15 mouse cellular contexts compared by ENCODE assay signal in the genomic region with DNA sequence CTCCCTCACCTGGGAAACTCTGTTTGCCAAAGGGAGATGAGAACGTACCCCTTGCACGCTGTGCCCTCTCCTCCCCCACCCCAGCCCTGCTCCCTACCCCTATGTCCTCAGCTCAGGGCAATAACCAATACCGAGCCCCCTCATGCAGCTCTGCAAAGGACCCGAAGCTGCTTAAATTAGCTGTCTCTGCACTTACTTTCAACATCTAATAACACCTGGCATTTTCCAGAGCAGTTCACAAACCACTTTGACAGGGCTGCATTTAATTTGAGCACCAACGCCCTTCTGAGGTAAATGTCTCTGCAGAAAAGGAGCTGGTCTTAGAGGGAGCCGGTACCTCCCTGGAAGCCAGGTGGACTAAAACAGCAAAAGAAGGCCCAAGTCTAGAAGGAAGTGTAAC. TPM values are rescaled to one million over a fixed set of nuclear protein-coding genes. Genes with fewer than 3 reads are reported as not detected.
DNase-seq lines count a peak whose midpoint lies in the region; ATAC-seq and TF ChIP-seq lines count a peak whose summit lies in the region.
"Had no signal": no experiment of that assay in that cellular context is flagged by ENCODE, and none has a peak within 500 bp of the region (broad histone marks: within the 10 kb centered on the region; RNA-seq: fewer than 3 reads in every experiment).

No protein-coding gene starts in this region.

- H3K9ac ChIP-seq in heart, embryonic 16.5 days (ENCODE audit: low read length): no peak overlapping the region
- H3K9ac ChIP-seq: heart, embryonic 15.5 days; kidney, embryonic 15.5 days; midbrain, embryonic 15.5 days had no signal

- H3K27ac ChIP-seq in heart, embryonic 16.5 days (ENCODE audit: low read length): peak overlapping the region; percentile 1; the same call in 1 of the 2 replicates
- no peak overlapping the region for H3K27ac ChIP-seq in testis, adult 2 months (ENCODE audit: control insufficient read depth, insufficient read depth, low read depth, low read length)
- peak overlapping the region; percentile 73; the same call in 1 of the 2 replicates for H3K27ac ChIP-seq in small intestine, adult 2 months (ENCODE audit: insufficient read depth, low read depth, low read length)
- H3K27ac ChIP-seq: kidney, embryonic 15.5 days; midbrain, embryonic 15.5 days had no signal

- TF ChIP-seq CTCF in testis, adult 2 months (IDR thresholded peaks at IDR 0.05; ENCODE audit: control insufficient read depth, insufficient read depth, insufficient replicate concordance, low read depth, low read length): no peak
- no peak for TF ChIP-seq CTCF in small intestine, adult 2 months (IDR thresholded peaks at IDR 0.05; ENCODE audit: extremely low read depth, insufficient read length, insufficient replicate concordance, low read depth, low read length)

- H3K36me3 ChIP-seq in heart, embryonic 16.5 days (ENCODE audit: control insufficient read depth, insufficient read depth): no peaks in the 10 kb centered on the region
- H3K36me3 ChIP-seq in testis, adult 2 months (ENCODE audit: control insufficient read depth, insufficient read depth, low read length): no peaks in the 10 kb centered on the region
- H3K36me3 ChIP-seq in small intestine, adult 2 months (ENCODE audit: control insufficient read depth, insufficient read depth, low read length): no peaks in the 10 kb centered on the region
- H3K36me3 ChIP-seq: heart, embryonic 15.5 days; kidney, embryonic 15.5 days; midbrain, embryonic 15.5 days had no signal

- TF ChIP-seq POLR2A in testis, adult 2 months (IDR thresholded peaks at IDR 0.05; ENCODE audit: control insufficient read depth, low read depth, low read length): no peak
- TF ChIP-seq POLR2A in small intestine, adult 2 months (IDR thresholded peaks at IDR 0.05; ENCODE audit: low read depth, low read length): no peak

- H3K4me1 ChIP-seq in heart, embryonic 16.5 days (ENCODE audit: control insufficient read depth, insufficient read depth, low read length): peaks cover 11% of the 10 kb centered on the region; the same call in 1 of the 2 replicates
- H3K4me1 ChIP-seq in testis, adult 2 months (ENCODE audit: control insufficient read depth, insufficient read depth, low read length): peaks cover 3% of the 10 kb centered on the region
- peaks cover 15% of the 10 kb centered on the region for H3K4me1 ChIP-seq in small intestine, adult 2 months (ENCODE audit: control insufficient read depth, insufficient read depth, insufficient read length, low read length)
- H3K4me1 ChIP-seq: midbrain, embryonic 15.5 days had no signal

- no peak for DNase-seq in heart, postnatal 25 days (ENCODE audit: low spot score)
- no peak for DNase-seq in testis, postnatal 10 days (ENCODE audit: low spot score)
- no peak for DNase-seq in retina, embryonic 14.5 days (ENCODE audit: low spot score)
- DNase-seq in kidney, postnatal 10 days: no peak
- DNase-seq: cerebellum, adult 2 months; gastrocnemius, postnatal 14 days; right cerebral cortex, postnatal 25 days had no signal

- no peaks in the 10 kb centered on the region for H3K9me3 ChIP-seq in heart, embryonic 16.5 days (replicated peaks; ENCODE audit: control insufficient read depth, low read length)
- H3K9me3 ChIP-seq: heart, embryonic 15.5 days; kidney, embryonic 15.5 days; midbrain, embryonic 15.5 days had no signal

- H3K4me2 ChIP-seq in heart, embryonic 16.5 days (ENCODE audit: low read depth, low read length): no peak overlapping the region
- H3K4me2 ChIP-seq: heart, embryonic 15.5 days; kidney, embryonic 15.5 days; midbrain, embryonic 15.5 days had no signal

- no peak for ATAC-seq in heart, embryonic 16.5 days (replicated peaks; ENCODE audit: extremely low read depth, insufficient read depth, low FRiP score)
- ATAC-seq: hindbrain, embryonic 16.5 days; midbrain, embryonic 15.5 days had no signal

- no peaks in the 10 kb centered on the region for H3K27me3 ChIP-seq in heart, embryonic 16.5 days (ENCODE audit: control insufficient read depth, insufficient read depth, low read length)
- H3K27me3 ChIP-seq in testis, adult 2 months (ENCODE audit: control insufficient read depth, insufficient read depth, low read length): no peaks in the 10 kb centered on the region
- no peaks in the 10 kb centered on the region for H3K27me3 ChIP-seq in small intestine, adult 2 months (ENCODE audit: control insufficient read depth, insufficient read depth, low read length)
- H3K27me3 ChIP-seq: heart, embryonic 15.5 days; kidney, embryonic 15.5 days; midbrain, embryonic 15.5 days had no signal

- 56% methylated on average over 6 of the region's 6 CpGs for WGBS in heart, embryonic 16.5 days
- 71% methylated on average over 6 of the region's 6 CpGs for WGBS in small intestine, adult 2 months

- intact Hi-C loops in heart, postnatal 25 days (cut with DNase I): no loop called here

- no peak overlapping the region for H3K4me3 ChIP-seq in heart, embryonic 16.5 days (ENCODE audit: low read length)
- H3K4me3 ChIP-seq in testis, adult 2 months (ENCODE audit: control insufficient read depth, low read depth, low read length): peak overlapping the region; percentile 17
- H3K4me3 ChIP-seq in small intestine, adult 2 months (ENCODE audit: low read depth, low read length): no peak overlapping the region
- H3K4me3 ChIP-seq: heart, embryonic 15.5 days; kidney, embryonic 15.5 days; layer of hippocampus, adult 2 months; midbrain, embryonic 15.5 days had no signal

RNA-seq across cellular contexts. Expression of a gene that starts 3.4 kb away (rescaled TPM):
- polyA plus RNA-seq in heart, embryonic 16.5 days (2015; fragmentation: Nextera tagmentation; extraction: Ambion mirVana): 62.2 and 77.3 TPM in 2 replicates
- 10 to 100 TPM; 20.4 to 22.9 TPM for total RNA-seq in heart, postnatal 25 days (2021)
- polyA plus RNA-seq in testis, adult 2 months (2012; rRNA removed): 48.4 and 50.8 TPM in 2 replicates
- polyA plus RNA-seq in small intestine, adult 2 months (2012; rRNA removed): 6.4 and 10.1 TPM in 2 replicates
